Mouse (Mus musculus) erythroblast, embryonic 14.5 days (primary cell): Measurements from ENCODE around the gene Stra6.

Experiments used
- GATA1 ChIP-seq: IDR thresholded peaks from 2 replicates; pipeline ENCODE4 v1.6.1; 2012; ENCODE audit warnings: low read length, inconsistent platforms, mixed read lengths
- TAL1 ChIP-seq: IDR thresholded peaks from 3 replicates; pipeline ENCODE4 v1.6.1; 2012; ENCODE audit warnings: low read length, inconsistent platforms, mixed read lengths

DNA sequence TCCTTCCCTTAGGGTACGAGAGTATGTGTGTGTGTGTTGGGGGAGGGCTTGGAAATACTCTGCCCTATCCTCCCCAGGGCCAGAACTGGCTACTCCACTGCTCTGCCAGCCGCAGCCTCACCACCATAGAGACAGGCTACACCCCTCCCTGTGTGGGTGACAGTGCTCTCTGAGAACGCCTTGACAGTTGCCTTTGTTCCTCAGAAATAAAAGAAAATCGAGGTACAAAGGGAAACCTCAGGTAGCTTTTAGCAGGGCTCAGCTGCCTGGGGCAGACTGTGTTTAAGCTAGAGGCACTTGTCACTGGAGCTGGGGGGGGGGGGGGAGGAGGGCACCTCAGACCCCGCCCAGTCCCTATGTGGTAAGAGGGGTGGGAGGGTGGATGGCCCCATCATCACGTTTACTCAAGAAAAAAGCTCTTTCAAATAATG, 48.7 kb downstream of the Stra6 start:
- no peak for TF ChIP-seq TAL1
- TF ChIP-seq GATA1 = no peak
